Comparison of ENCODE assay signal across 10 mouse cellular contexts in genomic region chr2:130613091-130613490, GRCm38 (mm10). TPM values are rescaled to one million over a fixed set of nuclear protein-coding genes. Genes with fewer than 3 reads are reported as not detected.
DNase-seq lines count a peak whose midpoint lies in the region; ATAC-seq and TF ChIP-seq lines count a peak whose summit lies in the region.
"Had no signal": no experiment of that assay in that cellular context is flagged by ENCODE, and none has a peak within 500 bp of the region (broad histone marks: within the 10 kb centered on the region; RNA-seq: fewer than 3 reads in every experiment).

No protein-coding gene starts in this region.

- no peaks in the 10 kb centered on the region for H3K9me3 ChIP-seq in heart, postnatal 0 days (replicated peaks; ENCODE audit: control insufficient read depth, low read length)
- no peaks in the 10 kb centered on the region for H3K9me3 ChIP-seq in MEL (replicated peaks; ENCODE audit: insufficient read depth, low read length)
- no peaks in the 10 kb centered on the region for H3K9me3 ChIP-seq in hindbrain, embryonic 13.5 days
- H3K9me3 ChIP-seq: stomach, embryonic 15.5 days had no signal

- H3K79me2 ChIP-seq in MEL (ENCODE audit: control insufficient read depth, insufficient read depth, low read length, poor library complexity): peaks cover 1% of the 10 kb centered on the region; the same call in 1 of the 2 replicates

- H3K9ac ChIP-seq in heart, postnatal 0 days (replicated peaks; ENCODE audit: low read depth, low read length): no peak overlapping the region
- no peak overlapping the region for H3K9ac ChIP-seq in MEL (ENCODE audit: control insufficient read depth, low read depth, low read length, poor library complexity, severe bottlenecking)
- no peak overlapping the region for H3K9ac ChIP-seq in hindbrain, embryonic 13.5 days
- H3K9ac ChIP-seq: stomach, embryonic 15.5 days had no signal

- no peaks in the 10 kb centered on the region for H3K4me1 ChIP-seq in heart, postnatal 0 days (ENCODE audit: control insufficient read depth, insufficient read depth)
- H3K4me1 ChIP-seq in MEL (ENCODE audit: control insufficient read depth in 1 of 2, insufficient read depth in 2 of 2, low read length in 2 of 2): no peaks in the 10 kb centered on the region
- H3K4me1 ChIP-seq in hindbrain, embryonic 13.5 days (replicated peaks): no peaks in the 10 kb centered on the region
- H3K4me1 ChIP-seq: stomach, embryonic 15.5 days had no signal

- peak; percentile 28; the same call in 1 of the 2 replicates for TF ChIP-seq CTCF in heart, postnatal 0 days (IDR thresholded peaks at IDR 0.05; ENCODE audit: low read depth)
- TF ChIP-seq CTCF in MEL (IDR thresholded peaks at IDR 0.05 in 2 of 3, conservative IDR thresholded peaks at IDR 0.05 in 1 of 3; ENCODE audit: control insufficient read depth in 1 of 3, insufficient read depth in 1 of 3, low read depth in 2 of 3, low read length in 3 of 3, poor library complexity in 1 of 3, severe bottlenecking in 1 of 3): peak; percentile 42 to 60 (median 42)

- peaks cover 37% of the 10 kb centered on the region for H3K36me3 ChIP-seq in heart, postnatal 0 days (replicated peaks; ENCODE audit: control insufficient read depth, insufficient read depth, low read length)
- peaks cover 0 to 14% of the 10 kb centered on the region in 2 experiments; a peak in 2 of 4 replicates for H3K36me3 ChIP-seq in MEL (ENCODE audit: control insufficient read depth in 1 of 2, insufficient read depth in 2 of 2, low read length in 2 of 2)
- H3K36me3 ChIP-seq in hindbrain, embryonic 13.5 days: peaks cover 45% of the 10 kb centered on the region

- no peak overlapping the region for H3K27ac ChIP-seq in heart, postnatal 0 days (ENCODE audit: low read depth)
- H3K27ac ChIP-seq in MEL (ENCODE audit: control insufficient read depth, low read depth, low read length): no peak overlapping the region
- H3K27ac ChIP-seq in hindbrain, embryonic 13.5 days: no peak overlapping the region
- H3K27ac ChIP-seq: stomach, embryonic 15.5 days had no signal

- no peaks in the 10 kb centered on the region for H3K27me3 ChIP-seq in heart, postnatal 0 days (ENCODE audit: control insufficient read depth, insufficient read depth, low read length)
- H3K27me3 ChIP-seq in MEL (ENCODE audit: control insufficient read depth in 1 of 2, insufficient read depth in 2 of 2, low read length in 2 of 2): no peaks in the 10 kb centered on the region
- no peaks in the 10 kb centered on the region for H3K27me3 ChIP-seq in hindbrain, embryonic 13.5 days
- H3K27me3 ChIP-seq: stomach, embryonic 15.5 days had no signal

- no peak for DNase-seq in heart, postnatal 0 days (ENCODE audit: low spot score)
- DNase-seq in heart, adult 18-20 months: no peak
- DNase-seq in 3T3-L1 (ENCODE audit: low read depth, low spot score) (peak; percentile 51), MEL (ENCODE audit: low read depth, low spot score) (peak; percentile 50)
- peak; percentile 24 for DNase-seq in induced T-regulatory cell, adult 2 months (ENCODE audit: low read depth)
- no peak for DNase-seq in ovary, adult 18-20 months (ENCODE audit: low spot score)
- no peak for DNase-seq in left cerebral cortex, adult 8-10 months (ENCODE audit: low spot score in 2 of 2)
- DNase-seq: gastrocnemius, postnatal 25 days had no signal

- no peak for TF ChIP-seq EP300 in heart, postnatal 0 days (IDR thresholded peaks at IDR 0.05; ENCODE audit: low read depth)
- TF ChIP-seq EP300 in MEL (IDR thresholded peaks at IDR 0.05; ENCODE audit: low read depth in 1 of 2, low read length in 2 of 2): no peak

- TF ChIP-seq RAD21 in MEL (IDR thresholded peaks at IDR 0.05; ENCODE audit: low read depth, low read length): peak; percentile 43

- no peak for TF ChIP-seq POLR2A in MEL (IDR thresholded peaks at IDR 0.05; ENCODE audit: control insufficient read depth in 1 of 2, insufficient read depth in 1 of 2, low read depth in 1 of 2, low read length in 2 of 2, poor library complexity in 1 of 2)

- 74% methylated on average over 3 of the region's 3 CpGs for WGBS in heart, postnatal 0 days
- 70% methylated on average over 3 of the region's 3 CpGs for WGBS in hindbrain, embryonic 13.5 days

- H3K4me2 ChIP-seq in heart, postnatal 0 days (ENCODE audit: low read depth, low read length): no peak overlapping the region
- no peak overlapping the region for H3K4me2 ChIP-seq in hindbrain, embryonic 13.5 days
- H3K4me2 ChIP-seq: stomach, embryonic 15.5 days had no signal

- no peak overlapping the region for H3K4me3 ChIP-seq in heart, postnatal 0 days (ENCODE audit: low read depth, low read length)
- no peak overlapping the region for H3K4me3 ChIP-seq in MEL (ENCODE audit: control insufficient read depth in 1 of 2, insufficient read depth in 1 of 2, low read depth in 2 of 2, low read length in 2 of 2)
- no peak overlapping the region for H3K4me3 ChIP-seq in hindbrain, embryonic 13.5 days
- H3K4me3 ChIP-seq: stomach, embryonic 15.5 days had no signal

- no peak for ATAC-seq in heart, postnatal 0 days (ENCODE audit: insufficient read depth, low read depth)
- ATAC-seq in hindbrain, embryonic 13.5 days (ENCODE audit: low FRiP score): no peak

TF ChIP-seq in MEL, 35 proteins besides CTCF, POLR2A, EP300 and RAD21:
- TF ChIP-seq TAL1 (IDR thresholded peaks at IDR 0.05; ENCODE audit: low read length) (no peak), TCF12 (IDR thresholded peaks at IDR 0.05; ENCODE audit: low read depth, low read length) (no peak), POLR2AphosphoS2 (IDR thresholded peaks at IDR 0.05; ENCODE audit: low read length) (0 out of 2 replicates have a peak, but pooled peaks have one; percentile 37), GABPA (IDR thresholded peaks at IDR 0.05; ENCODE audit: low read depth, low read length) (no peak), MAX (IDR thresholded peaks at IDR 0.05; ENCODE audit: low read length) (no peak), SMC3 (IDR thresholded peaks at IDR 0.05; ENCODE audit: low read depth, low read length) (peak; percentile 53), ZKSCAN1 (IDR thresholded peaks at IDR 0.05; ENCODE audit: low read depth, low read length) (no peak), ETS1 (IDR thresholded peaks at IDR 0.05; ENCODE audit: low read depth, low read length) (no peak), RCOR1 (IDR thresholded peaks at IDR 0.05; ENCODE audit: low read depth, low read length) (no peak), ZC3H11A (IDR thresholded peaks at IDR 0.05; ENCODE audit: low read depth, low read length) (no peak), MYC (IDR thresholded peaks at IDR 0.05; ENCODE audit: low read depth, low read length) (no peak)

RNA-seq across cellular contexts. Expression of gene Fastkd5, which starts 16.7 kb away (rescaled TPM):
- 8.2 and 9.8 TPM in 2 replicates for total RNA-seq in heart, postnatal 0 days (2014; rRNA removed; ENCODE audit: low replicate concordance)
- 9.8 TPM in 2 replicates for polyA plus RNA-seq in heart, postnatal 0 days (2015; fragmentation: Nextera tagmentation; extraction: Ambion mirVana)
- 1 to 10 TPM; 7.7 to 7.9 TPM for total RNA-seq in heart, adult 18-20 months (2021)
- 13.6 and 15.3 TPM in 2 replicates for total RNA-seq in MEL (2012; rRNA removed)
- polyA plus RNA-seq in MEL (2012; ENCODE audit: insufficient read depth in 1 of 2, insufficient read length in 2 of 2, low read depth in 1 of 2, low replicate concordance in 2 of 2, missing spikeins in 1 of 2): 10 to 100 TPM in 1 of 2 experiments, not detected in 1; 11.7 TPM
- polyA plus RNA-seq in hindbrain, embryonic 13.5 days (2015; fragmentation: Nextera tagmentation; extraction: Ambion mirVana): 11.7 and 12.9 TPM in 2 replicates
- 1 to 10 TPM; 6.5 to 9.2 (median 7.3) TPM for total RNA-seq in left cerebral cortex, adult 8-10 months (2022)

RNA-seq across cellular contexts. Expression of gene Ubox5, which starts 16.7 kb away (rescaled TPM):
- 1.0 and 2.1 TPM in 2 replicates for total RNA-seq in heart, postnatal 0 days (2014; rRNA removed; ENCODE audit: low replicate concordance)
- polyA plus RNA-seq in heart, postnatal 0 days (2015; fragmentation: Nextera tagmentation; extraction: Ambion mirVana): 4.4 and 4.5 TPM in 2 replicates
- 1 to 10 TPM; 4.1 to 4.6 TPM for total RNA-seq in heart, adult 18-20 months (2021)
- total RNA-seq in MEL (2012; rRNA removed): 5.1 and 5.4 TPM in 2 replicates
- polyA plus RNA-seq in MEL (2012; ENCODE audit: insufficient read depth in 1 of 2, insufficient read length in 2 of 2, low read depth in 1 of 2, low replicate concordance in 2 of 2, missing spikeins in 1 of 2): 10 to 100 TPM in 1 of 2 experiments, not detected in 1; 11.2 TPM
- 11.5 and 11.8 TPM in 2 replicates for polyA plus RNA-seq in hindbrain, embryonic 13.5 days (2015; fragmentation: Nextera tagmentation; extraction: Ambion mirVana)
- total RNA-seq in left cerebral cortex, adult 8-10 months (2022): 10 to 100 TPM; 11.7 to 14.7 (median 12.5) TPM

RNA-seq across cellular contexts. Expression of gene Lzts3, which starts 29.5 kb away (rescaled TPM):
- 5.3 TPM in 2 replicates for total RNA-seq in heart, postnatal 0 days (2014; rRNA removed; ENCODE audit: low replicate concordance)
- 0.77 and 0.81 TPM in 2 replicates for polyA plus RNA-seq in heart, postnatal 0 days (2015; fragmentation: Nextera tagmentation; extraction: Ambion mirVana)
- total RNA-seq in heart, adult 18-20 months (2021): 1 to 10 TPM; 4.8 to 5.7 TPM
- total RNA-seq in MEL (2012; rRNA removed): 1.9 and 2.1 TPM in 2 replicates
- 1 to 10 TPM in 1 of 2 experiments, not detected in 1; 4.5 TPM for polyA plus RNA-seq in MEL (2012; ENCODE audit: insufficient read depth in 1 of 2, insufficient read length in 2 of 2, low read depth in 1 of 2, low replicate concordance in 2 of 2, missing spikeins in 1 of 2)
- 10.5 and 11.1 TPM in 2 replicates for polyA plus RNA-seq in hindbrain, embryonic 13.5 days (2015; fragmentation: Nextera tagmentation; extraction: Ambion mirVana)
- 100 to 1,000 TPM; 186 to 214 (median 199) TPM for total RNA-seq in left cerebral cortex, adult 8-10 months (2022)

RNA-seq across cellular contexts. Expression of gene Avp, which starts 30.7 kb away (rescaled TPM):
- total RNA-seq in heart, postnatal 0 days (2014; rRNA removed; ENCODE audit: low replicate concordance): not detected in 2 replicates
- 0.22 and 0.51 TPM in 2 replicates for polyA plus RNA-seq in heart, postnatal 0 days (2015; fragmentation: Nextera tagmentation; extraction: Ambion mirVana)
- 10 to 100 TPM; 15.5 to 25.6 TPM for total RNA-seq in heart, adult 18-20 months (2021)
- not detected in 2 replicates for total RNA-seq in MEL (2012; rRNA removed)
- polyA plus RNA-seq in MEL (2012; ENCODE audit: insufficient read depth in 1 of 2, insufficient read length in 2 of 2, low read depth in 1 of 2, low replicate concordance in 2 of 2, missing spikeins in 1 of 2): not detected
- polyA plus RNA-seq in hindbrain, embryonic 13.5 days (2015; fragmentation: Nextera tagmentation; extraction: Ambion mirVana): not detected in 2 replicates
- total RNA-seq in left cerebral cortex, adult 8-10 months (2022): 10 to 100 TPM in 2 of 4 experiments, 1 to 10 TPM in 2; 5.0 to 23.8 (median 11.3) TPM
- total RNA-seq: gastrocnemius, postnatal 25 days had no signal
- polyA plus RNA-seq: stomach, embryonic 15.5 days had no signal

RNA-seq across cellular contexts. Expression of gene Oxt, which starts 37.1 kb away (rescaled TPM):
- total RNA-seq in heart, postnatal 0 days (2014; rRNA removed; ENCODE audit: low replicate concordance): not detected in 2 replicates
- polyA plus RNA-seq in heart, postnatal 0 days (2015; fragmentation: Nextera tagmentation; extraction: Ambion mirVana): not detected in 2 replicates
- total RNA-seq in heart, adult 18-20 months (2021): not detected
- total RNA-seq in MEL (2012; rRNA removed): not detected in 2 replicates
- polyA plus RNA-seq in MEL (2012; ENCODE audit: insufficient read depth in 1 of 2, insufficient read length in 2 of 2, low read depth in 1 of 2, low replicate concordance in 2 of 2, missing spikeins in 1 of 2): under 1 TPM in 1 of 2 experiments, not detected in 1; 0.14 TPM
- not detected in 2 replicates for polyA plus RNA-seq in hindbrain, embryonic 13.5 days (2015; fragmentation: Nextera tagmentation; extraction: Ambion mirVana)
- total RNA-seq in left cerebral cortex, adult 8-10 months (2022): 1 to 10 TPM in 3 of 4 experiments, under 1 TPM in 1; 0.78 to 8.8 (median 2.9) TPM
- total RNA-seq: gastrocnemius, postnatal 25 days had no signal
- polyA plus RNA-seq: stomach, embryonic 15.5 days had no signal

Comparison
In these comparisons a context has a peak if more than half of its experiments do, and no peak if none do; other contexts are left out.
1. DNase-seq: peak in 3T3-L1 (single experiment), MEL (single experiment) and induced T-regulatory cell, adult 2 months (single experiment); none in heart, postnatal 0 days (single experiment), heart, adult 18-20 months (0 of 2), ovary, adult 18-20 months (single experiment) and left cerebral cortex, adult 8-10 months (0 of 2).
2. RNA of gene Lzts3, which starts 29.5 kb away (total RNA-seq): 186 to 214 TPM in left cerebral cortex, adult 8-10 months; 4.8 to 5.7 TPM in heart, adult 18-20 months, 5.3 TPM in heart, postnatal 0 days and 1.9 to 2.1 TPM in MEL; every median in the first group is over 10 times any median in the second.